Mouse (Mus musculus) kidney, embryonic 14.5 days (tissue): Measurements from ENCODE around the gene Unc119. TPM values are rescaled to one million over a fixed set of nuclear protein-coding genes. Genes with fewer than 3 reads are reported as not detected.

Source experiments
- ATAC-seq: fragments of 200-750 bp; cut with Nextera tagmentation; 2 replicates; pipeline ENCODE4 v1.8.0; 2017; ENCODE audit warnings: moderate number of reproducible peaks, mild to moderate bottlenecking, moderate TSS enrichment, moderate library complexity; ENCODE audit not compliant: low FRiP score, low TSS enrichment
- H3K27ac ChIP-seq: fragments of 300-500 bp; sonication (generic); 2 replicates; pipeline ENCODE4 v1.5.1; 2014; ENCODE audit warnings: low read depth, mild to moderate bottlenecking, low read length, moderate library complexity, mixed read lengths
- H3K27me3 ChIP-seq: fragments of 300-500 bp; sonication (generic); 2 replicates; pipeline ENCODE4 v1.6.1; 2014; ENCODE audit warnings: mild to moderate bottlenecking, low read length; ENCODE audit not compliant: control insufficient read depth, insufficient read depth
- H3K36me3 ChIP-seq: fragments of 300-500 bp; sonication (generic); 2 replicates; pipeline ENCODE4 v1.6.1; 2014; ENCODE audit warnings: low read length, mixed read lengths; ENCODE audit not compliant: control insufficient read depth, insufficient read depth
- H3K4me1 ChIP-seq: fragments of 300-500 bp; sonication (generic); 2 replicates; pipeline ENCODE4 v1.6.1; 2014; ENCODE audit warnings: low read length, mixed read lengths; ENCODE audit not compliant: control insufficient read depth, insufficient read depth
- H3K4me2 ChIP-seq: fragments of 300-500 bp; sonication (generic); replicated peaks from 2 replicates; pipeline ENCODE4 v1.6.1; 2014; ENCODE audit warnings: low read depth, mild to moderate bottlenecking, low read length
- H3K4me3 ChIP-seq: fragments of 300-500 bp; sonication (generic); 2 replicates; pipeline ENCODE4 v1.5.1; 2014; ENCODE audit warnings: mild to moderate bottlenecking, low read length
- H3K9ac ChIP-seq: fragments of 300-500 bp; sonication (generic); 2 replicates; pipeline ENCODE4 v1.6.1; 2014; ENCODE audit warnings: low read depth, mild to moderate bottlenecking, low read length, moderate library complexity
- H3K9me3 ChIP-seq: fragments of 300-500 bp; sonication (generic); 2 replicates; pipeline ENCODE4 v1.6.1; 2016; ENCODE audit warnings: low read length; ENCODE audit not compliant: control insufficient read depth
- WGBS: fragments of 180-500 bp; shearing (Covaris S2); extraction: QIAGEN DNeasy Blood & Tissue Kit; methylation state at CpG from one replicate; pipeline ENCODE4 v1.1.7; 2014; 5-methylcytosine and 5-hydroxymethylcytosine counted together
- polyA plus RNA-seq: library from polyadenylated mRNA; unstranded; fragments of >200 nt; fragmentation: Nextera tagmentation; extraction: Ambion mirVana; gene quantifications from 2 replicates; pipeline ENCODE4 v1.2.1, GENCODE M21; 2014

Unc119 gene
- polyA plus RNA-seq, 1 experiment from 2014 or later, result 49.6 TPM

DNA sequence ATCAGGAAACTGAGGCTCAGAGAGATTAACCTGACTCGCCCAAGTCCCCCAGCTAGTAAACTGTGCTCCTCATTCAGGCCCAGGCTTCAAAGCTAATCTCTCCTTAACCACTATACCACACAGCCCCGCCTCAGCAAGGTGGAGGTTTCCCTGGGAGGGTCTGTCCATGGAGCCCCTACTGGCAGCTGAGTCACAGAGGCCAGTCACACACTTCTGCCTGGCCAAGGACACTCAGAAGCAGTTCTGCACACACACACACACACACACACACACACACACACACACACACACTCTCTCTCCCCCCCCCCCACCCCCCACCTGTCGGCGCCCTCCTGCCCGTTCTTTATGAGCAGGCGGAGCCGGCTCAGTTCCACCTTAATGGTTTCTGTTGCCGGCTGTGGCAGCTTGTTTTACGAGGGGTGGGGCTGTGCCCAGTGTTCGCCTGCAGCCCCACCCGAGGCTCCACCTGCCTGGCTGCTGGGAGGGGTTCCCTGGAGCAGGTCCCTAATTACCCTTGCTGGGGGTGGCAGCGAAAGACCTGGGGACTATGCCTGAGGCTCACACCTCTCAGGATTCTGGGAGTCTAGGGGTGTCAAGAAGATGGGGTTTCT lies 34.4 kb downstream of the Unc119 start:
- Histone ChIP-seq H3K9me3 (no peaks in the 10 kb centered on the region), H3K9ac (no peak overlapping the region), H3K4me3 (no peak overlapping the region), H3K27ac (no peak overlapping the region), H3K27me3 (no peaks in the 10 kb centered on the region), H3K4me1 (peaks cover 23% of the 10 kb centered on the region), H3K36me3 (no peaks in the 10 kb centered on the region), H3K4me2 (no peak overlapping the region)
- peak; percentile 56; the same call in 1 of the 2 replicates for ATAC-seq
- 16% methylated on average over 9 of the region's 12 CpGs for WGBS

DNA sequence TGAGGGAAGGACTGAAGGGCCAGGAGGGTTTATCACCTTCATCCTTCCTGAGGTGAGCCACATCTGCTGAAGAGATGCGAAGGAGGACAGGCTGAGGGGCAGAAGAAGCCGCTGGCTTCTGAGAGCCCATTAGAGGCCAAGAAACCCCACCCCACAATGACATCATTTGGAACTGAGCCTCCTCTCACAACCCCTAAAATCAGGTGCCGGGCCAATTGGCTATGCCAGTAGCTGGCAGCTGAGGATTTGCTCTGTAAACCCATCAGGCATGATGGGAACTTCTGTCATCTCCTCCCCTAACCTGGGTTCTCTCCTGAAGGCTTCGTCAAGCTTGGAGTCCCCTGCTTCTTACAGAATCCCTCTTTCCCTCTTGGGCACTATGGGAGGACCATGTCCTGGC lies 37.1 kb downstream of the Unc119 start:
- Histone ChIP-seq H3K9ac (no peak overlapping the region), H3K27ac (no peak overlapping the region), H3K4me2 (no peak overlapping the region), H3K27me3 (no peaks in the 10 kb centered on the region), H3K4me3 (no peak overlapping the region), H3K36me3 (no peaks in the 10 kb centered on the region), H3K4me1 (peaks cover 18% of the 10 kb centered on the region), H3K9me3 (no peaks in the 10 kb centered on the region)
- ATAC-seq, result no peak
- WGBS, result 65% methylated on average over 4 of the region's 4 CpGs

DNA sequence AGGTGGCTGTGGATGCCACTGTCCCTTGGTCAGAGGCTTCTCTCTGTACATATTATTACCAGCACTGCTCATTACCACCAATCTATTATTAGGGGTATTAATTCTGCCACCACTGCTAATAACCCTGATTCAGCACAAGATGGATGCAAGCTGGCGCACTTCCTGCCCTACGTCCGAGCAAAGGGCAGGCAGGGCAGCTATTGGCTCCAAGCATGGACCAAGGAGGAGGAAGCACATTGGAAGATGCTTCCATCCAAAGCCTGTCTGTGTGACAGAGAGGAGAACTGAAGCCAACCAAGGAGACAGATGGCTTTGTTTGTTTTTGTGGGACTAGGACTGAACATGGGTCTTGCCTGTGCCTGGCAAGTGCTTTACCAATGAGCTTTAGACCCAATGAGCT lies 37.7 kb downstream of the Unc119 start:
- ATAC-seq, result no peak
- WGBS, result 70% methylated on average over 3 of the region's 3 CpGs
- H3K4me1 ChIP-seq, result peaks cover 18% of the 10 kb centered on the region

DNA sequence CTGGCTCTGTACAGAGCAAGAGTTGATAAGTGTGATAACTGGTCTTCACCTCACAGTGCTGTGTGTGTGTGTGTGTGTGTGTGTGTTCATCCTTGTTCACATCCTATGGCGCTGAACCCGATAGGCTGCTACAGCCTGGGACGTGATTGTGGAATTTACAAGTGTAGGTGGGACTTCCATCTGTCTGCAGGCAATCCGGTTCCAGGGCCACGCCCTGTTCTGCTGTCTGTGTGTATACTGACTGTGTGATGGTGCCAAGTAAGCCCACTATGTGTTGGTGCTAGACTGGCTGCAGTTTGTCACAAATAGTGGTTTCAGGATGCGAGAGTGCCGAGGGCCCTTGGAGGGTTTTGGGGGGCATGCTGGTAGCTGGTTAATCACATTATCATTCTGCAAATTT lies 39.0 kb downstream of the Unc119 start:
- H3K9me3 ChIP-seq, result no peaks in the 10 kb centered on the region
- H3K9ac ChIP-seq, result no peak overlapping the region
- H3K36me3 ChIP-seq, result no peaks in the 10 kb centered on the region
- 0 out of 2 replicates have a peak, but pooled peaks have one; percentile 13 for ATAC-seq
- no peak overlapping the region for H3K4me3 ChIP-seq
- H3K27me3 ChIP-seq, result no peaks in the 10 kb centered on the region
- peaks cover 11% of the 10 kb centered on the region; the same call in 1 of the 2 replicates for H3K4me1 ChIP-seq
- H3K4me2 ChIP-seq, result no peak overlapping the region
- 76% methylated on average over 7 of the region's 7 CpGs for WGBS
- no peak overlapping the region for H3K27ac ChIP-seq

More for the DNA sequence above, 37.7 kb downstream of the Unc119 start:
- Histone ChIP-seq H3K4me2 (no peak overlapping the region), H3K36me3 (no peaks in the 10 kb centered on the region), H3K4me3 (no peak overlapping the region), H3K9ac (no peak overlapping the region), H3K27ac (no peak overlapping the region), H3K9me3 (no peaks in the 10 kb centered on the region), H3K27me3 (no peaks in the 10 kb centered on the region)

DNA sequence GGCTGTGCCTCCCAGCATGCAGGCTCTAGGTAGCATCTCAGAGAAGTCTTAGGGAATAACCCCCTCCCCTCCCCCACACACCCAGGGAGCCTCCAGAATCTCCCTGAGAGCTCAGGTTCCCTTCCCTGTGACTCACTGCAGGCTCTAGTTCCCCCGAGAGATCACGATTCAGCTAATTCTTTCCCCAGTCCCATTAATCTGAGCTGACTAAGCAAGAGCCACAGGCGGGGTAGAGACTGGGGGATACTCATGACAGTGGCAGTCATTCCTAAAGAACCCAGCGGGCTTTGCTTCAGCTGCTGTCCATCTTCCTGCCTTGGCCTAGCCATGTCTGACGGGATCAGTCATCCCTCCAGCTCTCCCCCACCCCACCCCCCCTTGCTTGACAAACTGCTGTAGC lies 39.4 kb downstream of the Unc119 start:
- Histone ChIP-seq H3K4me1 (peaks cover 9% of the 10 kb centered on the region; the same call in 1 of the 2 replicates), H3K9me3 (no peaks in the 10 kb centered on the region), H3K36me3 (no peaks in the 10 kb centered on the region), H3K27me3 (no peaks in the 10 kb centered on the region), H3K27ac (no peak overlapping the region), H3K4me2 (no peak overlapping the region), H3K4me3 (no peak overlapping the region), H3K9ac (no peak overlapping the region)
- WGBS, result 15% methylated on average over 5 of the region's 5 CpGs
- peak; percentile 11; the same call in 1 of the 2 replicates for ATAC-seq

DNA sequence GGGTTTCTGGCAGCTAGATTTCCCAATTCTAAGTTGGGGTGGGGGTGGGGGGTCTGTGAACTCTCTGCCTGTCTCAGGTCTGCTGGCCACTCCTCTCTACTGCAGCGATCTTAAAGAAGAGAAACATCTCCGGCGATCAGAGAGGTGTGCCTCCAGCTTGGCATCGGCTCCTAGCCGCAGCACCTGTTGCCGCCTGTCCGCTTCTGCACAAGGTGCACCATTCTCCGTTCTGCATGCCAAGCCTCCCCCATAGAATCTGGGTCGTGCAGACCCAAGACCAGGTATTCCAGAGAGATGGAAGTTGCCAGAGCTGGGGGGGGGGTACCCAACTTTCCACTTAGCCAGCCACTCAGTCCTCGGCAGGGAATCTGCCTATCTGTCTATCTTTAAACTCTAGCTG lies 42.5 kb downstream of the Unc119 start:
- 78% methylated on average over 10 of the region's 10 CpGs for WGBS
- Histone ChIP-seq H3K4me3 (no peak overlapping the region), H3K36me3 (no peaks in the 10 kb centered on the region), H3K9me3 (no peaks in the 10 kb centered on the region), H3K27me3 (no peaks in the 10 kb centered on the region), H3K9ac (no peak overlapping the region), H3K27ac (no peak overlapping the region), H3K4me1 (peaks cover 9% of the 10 kb centered on the region; the same call in 1 of the 2 replicates), H3K4me2 (no peak overlapping the region)
- no peak for ATAC-seq

DNA sequence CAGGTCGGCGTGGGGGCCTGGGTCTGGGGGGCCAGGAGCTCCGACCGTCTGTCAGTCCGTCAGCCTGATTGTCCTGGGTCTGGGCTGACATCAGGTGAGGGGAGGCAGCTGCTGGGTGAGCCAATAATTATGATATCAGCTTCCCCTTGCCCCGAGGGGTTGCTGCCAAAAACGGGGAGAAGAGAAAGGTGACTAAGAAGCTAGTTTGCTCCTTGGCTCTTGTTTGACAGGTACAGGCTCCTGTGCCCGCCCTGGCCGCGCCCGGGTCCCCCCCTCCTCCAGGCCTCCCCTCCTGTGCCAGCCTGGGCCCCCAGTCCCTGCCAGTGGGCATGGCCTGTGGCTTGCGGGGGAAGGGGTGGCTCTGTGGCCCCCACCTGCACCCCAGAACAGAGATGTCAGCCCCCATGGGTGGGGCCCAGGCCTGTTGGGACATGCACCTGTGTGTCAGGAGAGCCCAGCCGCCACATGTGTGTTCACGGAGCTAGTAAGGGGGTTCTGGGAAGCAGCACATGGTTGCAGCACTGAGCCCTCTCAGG lies 43.3 kb downstream of the Unc119 start, which contains the start of gene Foxn1:
TSS of gene Foxn1 (minus strand) at position 51 of the 536 bp plus-strand sequence.
- H3K9ac ChIP-seq, result no peak within 1 kb of the TSS
- H3K9me3 ChIP-seq, result no peaks in the 10 kb centered on the region
- 70% methylated on average over 14 of the region's 14 CpGs for WGBS
- no peak within 1 kb of the TSS for H3K4me2 ChIP-seq
- ATAC-seq, result no peak
- H3K4me1 ChIP-seq, result peaks cover 9% of the 10 kb centered on the region; the same call in 1 of the 2 replicates
- no peak within 1 kb of the TSS for H3K27ac ChIP-seq
- no peaks in the 10 kb centered on the region for H3K36me3 ChIP-seq
- no peaks in the 10 kb centered on the region for H3K27me3 ChIP-seq
- no peak within 1 kb of the TSS for H3K4me3 ChIP-seq

DNA sequence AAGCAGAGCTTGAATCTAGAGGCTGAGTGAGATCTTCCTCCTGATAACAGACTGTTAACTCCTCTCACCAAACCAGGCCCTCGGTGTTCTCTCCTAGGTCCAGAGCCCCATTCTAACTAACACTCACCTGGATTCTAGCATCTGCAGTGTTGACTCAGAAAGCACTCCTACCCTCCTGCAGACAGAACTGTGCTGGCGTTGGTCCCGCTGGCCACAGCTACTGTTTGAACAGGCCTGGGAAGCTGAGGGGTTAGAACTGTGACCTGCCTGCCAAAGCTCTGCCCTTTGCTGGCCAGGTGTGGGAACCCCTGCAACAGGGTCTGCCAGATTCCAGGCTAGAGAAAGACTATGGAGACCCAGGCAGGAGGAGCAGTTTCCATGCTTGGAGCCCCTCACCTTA lies 49.4 kb downstream of the Unc119 start:
- Histone ChIP-seq H3K4me1 (peaks cover 7% of the 10 kb centered on the region; the same call in 1 of the 2 replicates), H3K9ac (no peak overlapping the region), H3K27ac (no peak overlapping the region), H3K4me3 (no peak overlapping the region), H3K4me2 (no peak overlapping the region), H3K36me3 (no peaks in the 10 kb centered on the region), H3K9me3 (no peaks in the 10 kb centered on the region), H3K27me3 (no peaks in the 10 kb centered on the region)
- no peak for ATAC-seq
- 83% methylated on average over 3 of the region's 3 CpGs for WGBS

DNA sequence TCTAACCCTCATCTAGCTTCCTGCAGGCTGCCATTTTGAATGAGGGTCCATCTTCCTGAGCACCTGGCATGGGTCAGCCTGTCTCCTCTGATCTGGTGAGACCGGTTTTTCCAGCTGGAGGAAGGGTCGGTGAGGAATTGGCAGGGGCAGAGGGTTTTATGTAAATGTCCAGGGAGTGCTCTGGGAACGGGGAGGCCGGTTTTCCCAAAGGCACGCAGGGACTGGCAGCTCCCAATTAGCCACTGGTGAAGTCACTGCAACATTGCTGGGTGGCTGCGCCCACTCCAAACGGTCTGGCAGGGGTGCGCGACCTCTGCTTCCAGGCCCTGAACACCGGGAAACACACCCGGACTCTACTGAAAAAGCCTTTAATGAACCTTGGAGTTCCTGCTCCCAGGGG lies 53.7 kb downstream of the Unc119 start:
- Histone ChIP-seq H3K4me1 (peaks cover 14% of the 10 kb centered on the region; the same call in 1 of the 2 replicates), H3K9ac (no peak overlapping the region), H3K4me2 (peak overlapping the region; percentile 30; the same call in 1 of the 2 replicates), H3K36me3 (no peaks in the 10 kb centered on the region), H3K4me3 (no peak overlapping the region), H3K27me3 (no peaks in the 10 kb centered on the region), H3K27ac (peak overlapping the region; percentile 30; the same call in 1 of the 2 replicates), H3K9me3 (no peaks in the 10 kb centered on the region)
- 36% methylated on average over 11 of the region's 11 CpGs for WGBS
- ATAC-seq, result no peak
